Mouse (Mus musculus): Measurements from ENCODE around the gene Slc26a6.

DNA sequence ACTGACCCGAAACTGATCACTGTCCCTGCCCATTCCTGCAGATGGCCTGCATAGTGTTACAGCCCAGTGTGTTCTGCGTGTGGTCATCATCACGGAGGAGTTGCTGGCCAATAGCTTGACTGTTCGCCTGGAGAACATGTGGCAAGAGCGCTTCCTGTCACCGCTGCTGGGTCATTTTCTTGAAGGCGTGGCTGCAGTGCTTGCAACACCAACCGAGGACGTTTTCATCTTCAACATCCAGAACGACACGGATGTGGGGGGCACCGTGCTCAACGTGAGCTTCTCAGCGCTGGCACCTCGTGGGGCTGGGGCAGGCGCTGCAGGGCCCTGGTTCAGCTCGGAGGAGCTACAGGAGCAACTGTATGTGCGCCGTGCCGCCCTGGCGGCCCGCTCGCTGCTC, 21.4 kb upstream of the Slc26a6 start:
- TF ChIP-seq CTCF (IDR thresholded peaks at IDR 0.05; ENCODE audit: extremely low read depth, insufficient read length, insufficient replicate concordance, low read depth, low read length) (no peak), POLR2A (IDR thresholded peaks at IDR 0.05; ENCODE audit: low read depth, low read length) (no peak)
